Mouse (Mus musculus): ENCODE data around the gene Usp25. TPM values are rescaled to one million over a fixed set of nuclear protein-coding genes. Genes with fewer than 3 reads are reported as not detected.

Usp25 gene
- total and polyA plus RNA-seq, 2 experiments from 2014 or later: 7.9 to 18.6 TPM

GRCm38 (mm10) chr16:77093526-77093925, 80.0 kb downstream of the Usp25 start:
- no peaks in the 10 kb centered on the region for H3K4me1 ChIP-seq (ENCODE audit: insufficient read depth)
- WGBS: 71% methylated on average over 9 of the region's 9 CpGs
- peak; percentile 8 for DNase-seq
- H3K36me3 ChIP-seq (ENCODE audit: insufficient read depth): peaks cover 3% of the 10 kb centered on the region; the same call in 1 of the 2 replicates
- TF ChIP-seq CTCF (IDR thresholded peaks at IDR 0.05; ENCODE audit: low read depth): no peak
- no peak overlapping the region for H3K4me2 ChIP-seq (ENCODE audit: low read depth)
- no peaks in the 10 kb centered on the region for H3K27me3 ChIP-seq (ENCODE audit: insufficient read depth, low read length)
- peak; percentile 36; the same call in 1 of the 2 replicates for ATAC-seq
- H3K27ac ChIP-seq (ENCODE audit: low read depth, low read length): no peak overlapping the region
- no peaks in the 10 kb centered on the region for H3K9me3 ChIP-seq (ENCODE audit: low read length)
- H3K4me3 ChIP-seq (ENCODE audit: low read depth, low read length): no peak overlapping the region
- no peak overlapping the region for H3K9ac ChIP-seq

GRCm38 (mm10) chr16:77095017-77095551, 81.6 kb downstream of the Usp25 start:
- H3K9me3 ChIP-seq (ENCODE audit: low read length): no peaks in the 10 kb centered on the region
- H3K27ac ChIP-seq (ENCODE audit: low read depth, low read length): no peak overlapping the region
- 92% methylated on average over 7 of the region's 7 CpGs for WGBS
- ATAC-seq (no peak), DNase-seq (no peak)
- no peaks in the 10 kb centered on the region for H3K4me1 ChIP-seq (ENCODE audit: insufficient read depth)
- H3K27me3 ChIP-seq (ENCODE audit: insufficient read depth, low read length): no peaks in the 10 kb centered on the region
- H3K4me3 ChIP-seq (ENCODE audit: low read depth, low read length): no peak overlapping the region
- H3K4me2 ChIP-seq (ENCODE audit: low read depth): no peak overlapping the region
- no peak overlapping the region for H3K9ac ChIP-seq
- no peak for TF ChIP-seq CTCF (IDR thresholded peaks at IDR 0.05; ENCODE audit: low read depth)
- H3K36me3 ChIP-seq (ENCODE audit: insufficient read depth): peaks cover 3% of the 10 kb centered on the region; the same call in 1 of the 2 replicates

- no peaks in the 10 kb centered on the region for H3K27me3 ChIP-seq (ENCODE audit: insufficient read depth, low read length)
- ATAC-seq (peak; percentile 95), DNase-seq (peak; percentile 88)
- H3K36me3 ChIP-seq (ENCODE audit: insufficient read depth): peaks cover 3% of the 10 kb centered on the region; the same call in 1 of the 2 replicates
- no peaks in the 10 kb centered on the region for H3K9me3 ChIP-seq (ENCODE audit: low read length)
- no peak overlapping the region for H3K9ac ChIP-seq
- WGBS: 24% methylated on average over 8 of the region's 8 CpGs
- no peaks in the 10 kb centered on the region for H3K4me1 ChIP-seq (ENCODE audit: insufficient read depth)
- peak; percentile 68 for TF ChIP-seq CTCF (IDR thresholded peaks at IDR 0.05; ENCODE audit: low read depth)
- no peak overlapping the region for H3K4me3 ChIP-seq (ENCODE audit: low read depth, low read length)
- H3K27ac ChIP-seq (ENCODE audit: low read depth, low read length): no peak overlapping the region
- H3K4me2 ChIP-seq (ENCODE audit: low read depth): peak overlapping the region; percentile 32; the same call in 1 of the 2 replicates
Observed at GRCm38 (mm10) chr16:77099018-77099869, 85.7 kb downstream of the Usp25 start.

GRCm38 (mm10) chr16:77103637-77104264, 90.2 kb downstream of the Usp25 start:
- Histone ChIP-seq H3K27ac (ENCODE audit: low read depth, low read length) (no peak overlapping the region), H3K36me3 (ENCODE audit: insufficient read depth) (no peaks in the 10 kb centered on the region), H3K27me3 (ENCODE audit: insufficient read depth, low read length) (no peaks in the 10 kb centered on the region), H3K9me3 (ENCODE audit: low read length) (no peaks in the 10 kb centered on the region), H3K4me3 (ENCODE audit: low read depth, low read length) (no peak overlapping the region), H3K4me1 (ENCODE audit: insufficient read depth) (no peaks in the 10 kb centered on the region), H3K9ac (no peak overlapping the region), H3K4me2 (ENCODE audit: low read depth) (no peak overlapping the region)
- TF ChIP-seq CTCF (IDR thresholded peaks at IDR 0.05; ENCODE audit: low read depth): no peak
- 87% methylated on average over 5 of the region's 5 CpGs for WGBS
- DNase-seq (no peak), ATAC-seq (no peak)

GRCm38 (mm10) chr16:77111268-77111667, 97.8 kb downstream of the Usp25 start:
- H3K9me3 ChIP-seq (ENCODE audit: low read length): no peaks in the 10 kb centered on the region
- WGBS: 96% methylated on average over 1 of the region's 1 CpGs
- ATAC-seq (no peak), DNase-seq (no peak)
- peaks cover 14% of the 10 kb centered on the region for H3K36me3 ChIP-seq (ENCODE audit: insufficient read depth)
- no peak overlapping the region for H3K9ac ChIP-seq
- H3K27ac ChIP-seq (ENCODE audit: low read depth, low read length): no peak overlapping the region
- no peaks in the 10 kb centered on the region for H3K4me1 ChIP-seq (ENCODE audit: insufficient read depth)
- H3K4me2 ChIP-seq (ENCODE audit: low read depth): no peak overlapping the region
- no peaks in the 10 kb centered on the region for H3K27me3 ChIP-seq (ENCODE audit: insufficient read depth, low read length)
- TF ChIP-seq CTCF (IDR thresholded peaks at IDR 0.05; ENCODE audit: low read depth): no peak
- H3K4me3 ChIP-seq (ENCODE audit: low read depth, low read length): no peak overlapping the region

GRCm38 (mm10) chr16:77125908-77126307, 112.4 kb downstream of the Usp25 start:
- TF ChIP-seq CTCF (IDR thresholded peaks at IDR 0.05; ENCODE audit: low read depth): peak; percentile 24; the same call in 1 of the 2 replicates
- Histone ChIP-seq H3K4me3 (ENCODE audit: low read depth, low read length) (no peak overlapping the region), H3K27ac (ENCODE audit: low read depth, low read length) (no peak overlapping the region), H3K9ac (no peak overlapping the region), H3K9me3 (ENCODE audit: low read length) (no peaks in the 10 kb centered on the region), H3K36me3 (ENCODE audit: insufficient read depth) (no peaks in the 10 kb centered on the region), H3K27me3 (ENCODE audit: insufficient read depth, low read length) (no peaks in the 10 kb centered on the region), H3K4me1 (ENCODE audit: insufficient read depth) (no peaks in the 10 kb centered on the region; the same call in 1 of the 2 replicates), H3K4me2 (ENCODE audit: low read depth) (no peak overlapping the region)
- WGBS: 58% methylated on average over 1 of the region's 1 CpGs
- no peak for DNase-seq
- no peak for ATAC-seq
